Mouse (Mus musculus) ovary, postnatal 10 days (tissue): Measurements from ENCODE around the gene Mrpl24.

Experiments used
- DNase-seq: peaks from one replicate; pipeline ENCODE4 v3.0.0; 2022; ENCODE audit warnings: low spot score

Gene Mrpl24

DNA sequence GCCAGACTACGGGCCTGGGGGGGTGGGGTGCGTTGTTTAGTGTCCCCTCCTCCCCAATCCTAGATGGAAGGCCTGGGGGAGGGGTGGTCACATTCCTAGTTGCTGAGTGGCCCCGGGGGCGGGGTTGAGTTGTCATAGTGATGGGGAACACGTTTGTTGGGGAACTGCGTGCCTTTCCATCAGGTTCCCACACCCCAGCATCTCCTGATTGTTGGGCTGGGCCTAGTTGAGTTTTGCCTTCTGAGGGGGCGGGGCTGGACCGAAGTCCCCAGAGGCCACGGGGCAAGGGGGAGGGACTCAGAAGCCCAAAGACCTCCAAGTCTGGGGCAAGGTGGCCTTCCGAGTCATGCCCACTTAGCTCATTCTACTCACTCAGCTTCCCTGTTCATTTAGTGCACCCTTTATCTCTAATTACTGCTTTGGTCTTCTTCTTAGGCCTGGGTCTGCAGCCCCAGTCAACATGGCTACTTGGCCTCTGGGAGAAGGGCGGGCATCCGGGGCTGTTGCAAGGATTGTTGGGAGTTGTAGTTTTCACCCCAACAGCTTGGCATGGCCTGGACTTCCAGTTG is 8.6 kb upstream of the Mrpl24 start:
- DNase-seq = peak; percentile 35

DNA sequence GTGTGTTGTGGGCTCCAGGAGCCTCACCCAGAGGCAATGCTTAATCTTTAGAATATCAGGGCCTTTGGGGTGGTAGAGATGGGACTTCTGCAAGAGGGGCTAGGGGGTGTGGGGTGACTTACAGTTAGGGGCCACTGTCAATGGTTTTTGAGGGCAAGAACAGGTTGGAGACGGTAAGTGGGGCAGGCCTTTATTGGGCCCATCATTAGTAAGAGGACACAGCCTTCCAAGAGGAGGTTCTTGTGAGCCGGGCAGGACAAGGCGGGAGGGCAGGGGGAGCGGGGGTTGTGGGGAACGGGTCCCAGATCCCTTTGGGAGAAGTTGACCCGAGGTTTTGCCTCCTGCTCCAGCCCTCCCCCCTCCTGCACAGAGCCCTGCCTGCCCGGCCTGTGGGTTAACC is 5.8 kb upstream of the Mrpl24 start:
- no peak for DNase-seq

DNA sequence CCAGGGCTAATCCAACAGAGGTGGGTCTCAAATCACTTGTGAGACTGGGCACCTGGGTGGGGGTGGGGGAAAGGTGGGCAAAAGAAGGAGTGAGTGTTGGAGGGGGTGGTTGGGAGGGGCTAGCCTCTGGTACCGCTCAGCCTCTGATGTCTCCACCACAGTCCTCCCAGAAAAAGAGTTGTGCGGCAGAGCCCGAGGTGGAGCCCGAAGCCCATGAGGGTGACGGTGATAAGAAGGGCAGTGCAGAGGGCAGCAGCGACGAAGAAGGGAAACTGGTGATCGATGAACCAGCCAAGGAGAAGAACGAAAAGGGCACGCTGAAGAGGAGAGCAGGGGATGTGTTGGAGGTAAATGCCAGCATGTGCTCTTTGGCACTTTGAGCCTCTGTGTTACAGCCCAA is 5.4 kb upstream of the Mrpl24 start:
- DNase-seq = no peak

- DNase-seq = no peak
Measured at GRCm38 (mm10) chr3:87916990-87917389, 2.3 kb upstream of the Mrpl24 start.

- DNase-seq = no peak
Measured at GRCm38 (mm10) chr3:87918551-87918950, 755 bp upstream of the Mrpl24 start.

GRCm38 (mm10) chr3:87920270-87920943 is 1.1 kb downstream of the Mrpl24 start:
- no peak for DNase-seq

DNA sequence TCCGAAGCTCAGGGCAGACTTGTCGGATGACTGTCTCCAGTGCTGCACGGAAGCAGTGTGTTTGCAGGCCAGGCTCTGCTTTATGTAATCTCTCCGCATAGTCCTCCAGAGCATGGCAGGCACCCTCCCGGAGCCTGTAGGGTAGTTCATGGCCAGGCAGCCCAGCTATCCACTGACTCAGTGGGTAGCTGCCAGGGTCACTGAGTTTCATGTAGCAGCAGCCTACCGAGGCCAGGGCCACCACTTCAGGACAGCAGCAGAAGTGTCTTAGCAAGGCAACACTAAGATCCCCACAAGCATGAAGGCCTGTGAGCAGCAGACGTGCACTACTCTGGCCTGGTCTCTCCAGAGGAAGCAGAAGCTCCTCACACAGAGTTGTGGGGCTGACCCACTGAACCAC is 5.7 kb downstream of the Mrpl24 start:
- no peak for DNase-seq

DNA sequence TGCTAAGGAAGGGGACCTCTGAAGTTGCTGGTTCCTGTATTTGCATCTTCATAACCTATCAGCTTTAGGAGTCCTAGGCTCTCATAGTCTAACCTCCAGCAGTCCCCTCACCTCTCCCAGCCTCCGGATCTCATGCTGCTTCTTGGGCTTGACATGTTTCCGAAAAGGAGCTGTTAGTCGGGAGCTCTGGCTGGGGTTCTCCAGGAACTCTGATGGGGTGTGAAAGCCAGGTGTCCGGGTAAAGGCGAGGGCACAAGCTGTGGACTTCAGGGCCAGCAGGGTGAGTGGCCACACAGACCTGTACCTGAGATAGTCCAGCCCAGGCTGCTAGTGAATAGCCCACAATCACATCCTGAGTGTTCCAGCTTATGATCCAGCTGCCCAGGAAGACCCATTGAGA is 8.1 kb downstream of the Mrpl24 start:
- no peak for DNase-seq

GRCm38 (mm10) chr3:87929341-87930077 is 10.2 kb downstream of the Mrpl24 start:
- no peak for DNase-seq

DNA sequence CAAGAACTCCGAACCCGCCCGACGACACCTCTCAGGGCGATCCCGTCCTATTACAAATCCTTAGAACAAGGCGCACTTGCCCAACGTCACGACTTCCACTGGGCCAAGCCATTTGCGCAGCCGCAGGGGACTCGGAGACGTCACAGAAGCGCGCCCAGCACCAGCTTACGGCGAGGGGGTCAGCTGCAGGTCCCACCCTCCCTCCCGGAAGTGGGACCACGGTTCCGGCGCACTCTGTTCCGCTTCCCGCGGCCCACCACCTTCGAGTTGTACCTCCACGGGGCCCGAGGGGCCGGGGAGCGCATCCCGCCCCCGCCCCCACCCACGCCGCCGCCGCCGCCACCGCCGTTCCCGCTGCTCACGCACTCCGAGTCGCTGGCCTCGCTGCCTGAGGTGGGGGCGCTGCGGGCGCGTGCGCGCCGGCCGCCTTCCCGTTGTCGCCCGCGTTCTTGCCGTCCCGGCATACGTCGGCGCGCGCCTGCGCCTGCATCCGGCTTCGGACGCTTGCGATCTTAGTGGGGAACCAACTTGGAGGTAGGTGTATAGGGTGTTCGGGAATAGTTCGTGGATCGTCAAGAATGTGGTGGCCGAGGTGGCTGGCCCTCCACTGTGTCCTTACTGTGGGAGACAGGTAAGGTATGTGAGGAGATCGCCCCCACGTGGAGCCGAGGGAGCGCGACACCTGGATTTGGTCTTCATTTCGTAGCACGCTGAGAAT is 10.9 kb downstream of the Mrpl24 start, which contains the start of the genes Isg20l2 and Rrnad1:
Isg20l2 (plus strand) TSS at position 237 of the 718 bp plus-strand sequence.
Rrnad1 (minus strand) TSS at position 640 of the 718 bp plus-strand sequence.
- DNase-seq = peak; percentile 91

- no peak for DNase-seq
Measured at GRCm38 (mm10) chr3:87934026-87934425, 14.7 kb downstream of the Mrpl24 start.

DNA sequence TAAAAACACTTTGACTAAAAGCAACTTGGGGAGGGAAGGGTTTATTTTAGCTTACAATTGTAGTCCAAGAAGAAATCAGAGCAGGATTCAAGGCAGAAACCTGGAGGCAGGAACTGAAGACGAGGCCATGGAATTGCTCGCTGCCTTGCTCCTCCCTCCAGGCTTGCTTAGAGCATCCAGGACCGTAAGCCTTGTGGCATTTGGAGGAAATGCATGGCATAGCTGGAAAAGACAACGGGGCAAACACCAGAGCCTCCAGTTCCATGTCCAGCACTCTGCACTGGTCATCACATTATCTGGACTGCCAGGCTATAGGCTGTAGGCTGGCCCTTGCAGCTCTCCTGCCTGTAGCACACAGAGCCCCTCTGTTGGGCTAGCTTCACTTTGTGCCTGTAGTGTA is 15.2 kb downstream of the Mrpl24 start:
- DNase-seq = no peak

DNA sequence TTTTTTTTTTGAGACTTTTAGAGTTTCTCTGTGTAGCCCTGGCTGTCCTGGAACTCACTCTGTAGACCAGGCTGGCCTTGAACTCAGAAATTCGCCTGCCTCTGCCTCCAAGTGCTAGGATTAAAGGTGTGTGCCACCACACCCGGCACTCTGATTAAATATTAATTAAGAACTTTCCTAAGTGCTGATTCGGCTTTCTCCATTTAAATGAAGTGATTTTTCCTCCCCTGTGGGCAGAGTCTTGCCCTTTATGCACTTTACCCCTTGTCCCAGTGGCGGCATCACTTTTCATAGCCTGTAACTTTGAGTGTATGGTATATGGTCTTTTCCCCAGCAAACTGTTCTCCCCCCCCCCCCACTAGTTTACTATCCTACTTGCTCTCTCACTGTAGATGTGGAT is 15.9 kb downstream of the Mrpl24 start:
- no peak for DNase-seq

- DNase-seq = peak; percentile 55
Measured at GRCm38 (mm10) chr3:87935776-87936175, 16.5 kb downstream of the Mrpl24 start.

- no peak for DNase-seq
Measured at GRCm38 (mm10) chr3:87940611-87941010, 21.3 kb downstream of the Mrpl24 start.

DNA sequence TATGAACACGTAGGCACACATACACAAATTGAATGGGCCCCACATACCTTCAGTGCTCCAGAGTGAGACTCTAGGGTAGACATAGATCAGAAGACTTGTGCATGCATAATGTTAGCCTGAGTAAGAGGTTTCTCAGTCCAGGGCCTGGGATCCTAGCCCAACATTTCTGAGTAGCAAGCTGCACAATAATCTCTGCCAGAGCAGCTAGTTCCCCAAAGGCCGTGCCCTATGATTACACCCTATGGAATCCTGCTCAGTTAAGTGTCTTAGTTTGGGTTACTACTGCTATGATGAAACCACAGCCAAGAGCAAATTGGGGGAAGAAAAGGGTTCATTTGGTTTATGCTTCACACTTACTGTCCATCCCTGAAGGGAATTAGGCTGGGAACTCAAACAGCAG is 23.2 kb downstream of the Mrpl24 start:
- no peak for DNase-seq

- no peak for DNase-seq
Measured at GRCm38 (mm10) chr3:87943586-87943985, 24.3 kb downstream of the Mrpl24 start.

DNA sequence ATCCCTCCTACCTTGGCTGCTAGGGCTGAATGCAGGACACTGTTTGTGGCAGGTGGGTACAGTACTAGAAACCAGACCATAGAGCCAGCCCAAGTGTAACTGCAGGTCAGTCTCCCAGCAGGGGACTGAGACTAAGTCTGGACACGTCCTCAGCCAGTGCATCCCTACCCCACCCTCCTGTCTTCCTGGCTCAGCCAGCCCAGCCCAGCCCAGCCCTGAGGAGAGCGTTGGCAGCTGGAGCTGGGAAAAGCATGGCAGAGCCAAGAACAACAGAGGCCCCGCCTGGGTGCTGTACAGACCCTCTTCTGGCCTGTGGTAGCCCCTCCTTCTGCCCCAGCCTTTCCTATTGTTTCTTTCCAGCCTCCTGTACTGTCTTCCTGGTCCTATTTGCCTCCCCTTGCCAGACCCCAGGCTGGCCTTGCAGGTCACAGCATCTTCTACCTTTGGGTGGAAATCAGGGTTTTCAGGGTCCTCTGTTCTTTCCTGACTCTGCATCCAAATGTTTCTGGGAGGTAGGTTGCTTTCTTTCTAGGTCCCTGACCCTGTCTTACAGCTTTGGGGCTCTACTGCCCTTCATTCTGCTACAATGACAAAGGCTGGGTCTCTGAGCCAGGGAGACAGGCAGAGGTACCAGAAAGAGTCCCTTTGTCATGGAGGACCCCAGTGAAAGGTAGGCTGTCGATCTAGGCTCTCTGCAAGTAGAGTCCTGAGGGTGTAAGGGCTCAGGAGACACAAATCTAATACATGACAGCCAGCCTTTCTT is 25.7 kb downstream of the Mrpl24 start:
- DNase-seq = no peak

- DNase-seq = no peak
Measured at GRCm38 (mm10) chr3:87945781-87946540, 26.7 kb downstream of the Mrpl24 start.

DNA sequence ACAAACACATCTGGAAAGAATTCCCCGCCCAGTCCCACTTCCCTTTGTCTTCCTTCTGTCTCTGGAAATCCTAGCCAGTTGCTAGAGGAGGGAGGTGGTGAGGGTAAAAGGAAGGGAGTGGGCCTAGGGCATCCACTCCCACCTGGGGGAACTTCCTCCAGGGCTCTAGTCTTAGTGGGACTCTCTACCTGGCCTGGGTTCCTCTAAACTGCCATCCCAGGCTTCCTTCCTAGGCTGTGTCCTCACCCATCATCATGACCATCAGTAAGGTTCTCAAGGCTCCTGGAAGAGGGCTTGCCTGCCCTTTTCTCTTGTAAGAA is 27.2 kb downstream of the Mrpl24 start:
- DNase-seq = no peak
